Mouse (Mus musculus): ENCODE data around the gene Med11. TPM values are rescaled to one million over a fixed set of nuclear protein-coding genes. Genes with fewer than 3 reads are reported as not detected.
"Not testable (repeated sequence)": the region's sequence is repeated elsewhere in the genome, so short reads cannot be mapped to it uniquely, and the experiment has no call there.

The Med11 gene
- polyA plus RNA-seq, 1 experiment from 2014 or later: 44.6 TPM

DNA sequence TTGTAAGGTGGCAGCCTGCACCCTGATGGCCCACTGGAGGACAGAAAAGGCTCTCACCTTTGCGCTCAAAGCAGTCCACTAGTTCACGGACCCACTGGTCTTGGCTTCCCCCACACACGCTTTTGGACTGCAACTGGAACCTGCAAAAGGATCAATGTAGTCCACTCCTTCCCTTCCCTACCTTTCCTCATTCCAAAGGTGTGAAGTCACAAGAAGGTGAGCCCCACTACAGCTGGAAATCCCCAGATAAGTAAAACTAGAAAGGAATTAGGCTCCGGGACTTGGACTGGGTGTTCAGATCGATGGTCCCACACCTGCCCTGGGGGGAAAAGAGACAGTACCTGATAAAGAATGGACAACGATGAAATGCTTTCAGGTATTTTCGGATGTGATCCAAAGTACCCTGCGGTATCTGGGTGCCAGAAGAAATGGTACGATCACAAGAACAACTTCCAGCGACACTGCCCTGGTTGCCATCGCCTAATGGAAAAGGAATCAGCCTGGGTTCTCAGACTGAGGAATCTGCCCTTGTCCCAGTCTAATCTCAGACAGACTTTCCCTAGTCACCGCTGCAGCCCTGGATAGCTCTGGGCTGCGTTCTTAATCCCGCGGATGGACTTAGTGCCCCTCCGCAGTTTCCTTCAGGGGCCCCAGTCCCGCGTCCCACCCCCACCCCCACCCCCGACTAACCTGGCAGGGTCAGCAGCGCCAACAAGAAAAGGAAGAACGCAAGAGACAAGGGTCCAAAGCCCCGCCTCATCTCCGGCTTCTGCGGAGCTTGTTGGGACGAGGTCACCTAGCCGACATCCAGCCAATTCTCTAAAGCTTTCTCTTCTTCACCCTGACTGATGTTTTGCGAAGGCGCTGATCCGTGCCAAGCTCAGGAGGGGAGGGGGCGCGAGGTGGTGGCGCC, 7.2 kb downstream of the Med11 start, which contains the start of gene Zmynd15:
Gene Zmynd15 (plus strand): TSS at position 746 of the 913 bp plus-strand sequence.
- Histone ChIP-seq H3K27ac (replicated peaks) (peak within 1 kb of the TSS; percentile 46), H3K9me3 (replicated peaks) (no peaks in the 10 kb centered on the region), H3K4me1 (peaks cover 14% of the 10 kb centered on the region), H3K36me3 (peaks cover 6% of the 10 kb centered on the region; the same call in 1 of the 2 replicates), H3K27me3 (ENCODE audit: low read depth, poor library complexity, severe bottlenecking) (peaks cover 64% of the 10 kb centered on the region), H3K4me3 (peak within 1 kb of the TSS; percentile 60)
- peak; percentile 37 for DNase-seq (ENCODE audit: low spot score)
- 15% methylated on average over 32 of the region's 32 CpGs for WGBS

GRCm38 (mm10) chr11:70459601-70460101, 7.9 kb downstream of the Med11 start, which contains the start of gene Cxcl16:
Gene Cxcl16 (minus strand): TSS chr11:70459984.
- Histone ChIP-seq H3K4me1 (peaks cover 16% of the 10 kb centered on the region), H3K9me3 (replicated peaks) (no peaks in the 10 kb centered on the region), H3K36me3 (0 out of 2 replicates have a peak, but pooled peaks cover 3% of the 10 kb centered on the region), H3K27ac (replicated peaks) (peak within 1 kb of the TSS; percentile 46), H3K4me3 (peak within 1 kb of the TSS; percentile 60), H3K27me3 (ENCODE audit: low read depth, poor library complexity, severe bottlenecking) (peaks cover 71% of the 10 kb centered on the region)
- DNase-seq (ENCODE audit: low spot score): peak; percentile 26
- 6% methylated on average over 30 of the region's 30 CpGs for WGBS

DNA sequence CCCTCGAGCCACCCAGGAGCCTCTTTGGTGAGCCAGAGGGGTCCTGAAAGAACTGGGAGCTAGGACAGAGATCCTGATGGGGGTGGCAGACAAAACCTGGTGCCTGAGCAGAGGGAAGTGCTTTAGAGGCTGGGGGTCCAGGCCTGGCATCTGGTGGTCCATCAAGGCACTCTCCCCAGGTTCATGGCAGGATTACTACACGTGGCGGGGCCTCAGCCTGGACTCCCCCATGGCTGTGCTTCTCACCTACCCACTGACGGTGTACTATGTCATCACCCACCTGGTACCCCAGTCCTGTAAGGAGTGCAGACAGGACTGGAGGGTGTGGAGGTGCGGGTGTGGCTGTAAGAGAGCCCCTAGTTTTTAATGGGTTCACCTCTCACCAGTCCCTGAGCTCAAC, 12.3 kb downstream of the Med11 start:
- H3K27me3 ChIP-seq (ENCODE audit: low read depth, poor library complexity, severe bottlenecking): peaks cover 86% of the 10 kb centered on the region
- WGBS: 82% methylated on average over 5 of the region's 5 CpGs
- DNase-seq (ENCODE audit: low spot score): no peak
- no peaks in the 10 kb centered on the region for H3K36me3 ChIP-seq
- no peak overlapping the region for H3K27ac ChIP-seq (replicated peaks)
- H3K9me3 ChIP-seq (replicated peaks): no peaks in the 10 kb centered on the region
- no peak overlapping the region for H3K4me3 ChIP-seq
- peaks cover 25% of the 10 kb centered on the region for H3K4me1 ChIP-seq

DNA sequence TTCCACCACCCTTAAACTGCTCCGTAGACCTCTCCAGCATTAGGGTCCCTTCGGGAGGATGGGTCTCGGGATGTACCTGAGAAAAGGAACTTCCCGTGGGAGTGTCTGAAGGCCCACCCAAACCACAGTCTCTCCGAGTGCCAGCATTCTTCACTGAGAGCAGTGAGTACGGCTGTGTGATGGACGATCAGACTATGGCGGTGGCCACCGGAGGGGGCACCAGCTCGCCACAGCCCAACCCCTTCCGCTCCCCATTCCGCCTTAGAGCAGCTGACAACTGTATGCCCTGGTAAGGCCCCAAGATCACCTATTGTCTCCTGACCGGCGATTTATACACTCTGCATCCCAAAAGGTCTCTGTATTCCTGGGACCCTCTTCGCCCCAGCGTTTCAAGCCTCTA, 13.5 kb downstream of the Med11 start:
- no peaks in the 10 kb centered on the region for H3K9me3 ChIP-seq (replicated peaks)
- H3K36me3 ChIP-seq: no peaks in the 10 kb centered on the region
- H3K4me3 ChIP-seq: peak overlapping the region; percentile 36
- H3K27me3 ChIP-seq (ENCODE audit: low read depth, poor library complexity, severe bottlenecking): peaks cover 73% of the 10 kb centered on the region
- no peak overlapping the region for H3K27ac ChIP-seq (replicated peaks)
- H3K4me1 ChIP-seq: peaks cover 15% of the 10 kb centered on the region
- WGBS: 24% methylated on average over 16 of the region's 16 CpGs
- peak; percentile 21 for DNase-seq (ENCODE audit: low spot score)

DNA sequence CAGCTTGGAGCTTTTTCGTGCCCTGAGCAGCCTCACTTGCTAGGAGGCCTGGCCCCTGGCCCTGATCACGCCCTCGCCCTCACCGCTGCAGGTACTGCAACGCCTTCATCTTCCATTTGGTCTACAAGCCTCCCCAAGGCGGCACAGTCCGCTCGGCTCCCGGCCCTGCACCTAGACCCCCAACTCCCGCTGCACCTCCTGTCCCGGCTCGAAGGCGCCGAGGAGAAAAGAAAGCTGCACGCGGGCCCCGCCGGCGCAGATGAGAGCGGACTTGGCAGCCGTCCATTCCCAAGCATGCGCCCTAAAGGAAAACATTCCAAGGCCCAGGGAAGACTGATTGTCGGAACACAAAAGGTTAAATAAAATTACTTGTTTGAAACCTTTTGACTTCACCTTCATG, 14.1 kb downstream of the Med11 start:
- WGBS: 12% methylated on average over 23 of the region's 23 CpGs
- Histone ChIP-seq H3K4me1 (peaks cover 15% of the 10 kb centered on the region), H3K36me3 (no peaks in the 10 kb centered on the region), H3K27ac (replicated peaks) (peak overlapping the region; percentile 38; the same call in 1 of the 2 replicates), H3K9me3 (replicated peaks) (no peaks in the 10 kb centered on the region), H3K4me3 (peak overlapping the region; percentile 36), H3K27me3 (ENCODE audit: low read depth, poor library complexity, severe bottlenecking) (peaks cover 67% of the 10 kb centered on the region)
- DNase-seq (ENCODE audit: low spot score): peak; percentile 18

GRCm38 (mm10) chr11:70467902-70468619, 16.3 kb downstream of the Med11 start:
- no peaks in the 10 kb centered on the region for H3K36me3 ChIP-seq
- 88% methylated on average over 5 of the region's 5 CpGs for WGBS
- peaks cover 45% of the 10 kb centered on the region for H3K27me3 ChIP-seq (ENCODE audit: low read depth, poor library complexity, severe bottlenecking)
- no peaks in the 10 kb centered on the region for H3K9me3 ChIP-seq (replicated peaks)
- peaks cover 15% of the 10 kb centered on the region for H3K4me1 ChIP-seq
- no peak for DNase-seq (ENCODE audit: low spot score)
- H3K27ac ChIP-seq (replicated peaks): no peak overlapping the region
- no peak overlapping the region for H3K4me3 ChIP-seq

DNA sequence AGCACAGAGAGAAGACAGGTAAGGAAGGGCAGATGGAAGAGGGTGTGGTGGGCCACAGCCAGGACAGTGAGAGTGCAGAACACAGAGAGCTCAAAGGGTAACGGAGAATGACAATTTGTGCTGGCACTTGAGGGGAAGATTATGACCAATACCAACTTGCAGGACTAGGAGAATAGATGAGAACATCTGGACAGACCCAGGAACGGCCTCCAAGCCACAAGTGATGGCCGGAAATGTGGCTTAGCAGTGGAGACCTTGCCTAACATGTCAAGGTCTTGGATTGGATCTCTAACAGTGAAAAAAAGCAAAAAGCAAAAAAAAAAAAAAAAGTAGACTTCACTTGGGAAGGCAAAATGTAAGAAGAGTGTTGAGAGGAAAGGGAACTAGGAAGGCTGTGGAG, 18.0 kb downstream of the Med11 start:
- Histone ChIP-seq H3K9me3 (replicated peaks) (no peaks in the 10 kb centered on the region), H3K4me1 (peaks cover 12% of the 10 kb centered on the region), H3K4me3 (no peak overlapping the region), H3K36me3 (no peaks in the 10 kb centered on the region), H3K27me3 (ENCODE audit: low read depth, poor library complexity, severe bottlenecking) (peaks cover 28% of the 10 kb centered on the region), H3K27ac (replicated peaks) (no peak overlapping the region)
- no peak for DNase-seq (ENCODE audit: low spot score)
- WGBS: 89% methylated on average over 3 of the region's 3 CpGs

DNA sequence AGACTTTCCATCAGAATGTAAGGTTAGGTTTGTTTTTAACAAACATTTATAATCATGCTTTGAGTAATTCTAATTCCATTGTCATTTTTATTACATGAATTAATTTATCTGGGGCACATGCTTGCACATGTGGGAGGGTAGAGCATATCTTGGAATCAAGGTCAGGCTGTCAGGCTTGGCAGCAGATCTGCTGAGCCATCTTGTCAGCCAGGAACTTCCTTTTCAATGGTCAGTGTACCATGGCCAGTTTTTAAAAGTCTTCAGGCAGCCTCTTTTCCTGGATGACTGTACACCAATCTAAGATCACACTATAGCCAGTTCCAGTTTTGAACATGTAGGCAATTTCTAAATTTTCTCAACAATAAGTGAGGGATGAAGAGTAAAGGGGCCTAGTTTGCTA, 21.0 kb downstream of the Med11 start:
- DNase-seq (ENCODE audit: low spot score): no peak
- no peaks in the 10 kb centered on the region for H3K9me3 ChIP-seq (replicated peaks)
- H3K27me3 ChIP-seq (ENCODE audit: low read depth, poor library complexity, severe bottlenecking): no peaks in the 10 kb centered on the region
- no peak overlapping the region for H3K27ac ChIP-seq (replicated peaks)
- H3K4me1 ChIP-seq: no peaks in the 10 kb centered on the region
- H3K4me3 ChIP-seq: no peak overlapping the region
- H3K36me3 ChIP-seq: no peaks in the 10 kb centered on the region

DNA sequence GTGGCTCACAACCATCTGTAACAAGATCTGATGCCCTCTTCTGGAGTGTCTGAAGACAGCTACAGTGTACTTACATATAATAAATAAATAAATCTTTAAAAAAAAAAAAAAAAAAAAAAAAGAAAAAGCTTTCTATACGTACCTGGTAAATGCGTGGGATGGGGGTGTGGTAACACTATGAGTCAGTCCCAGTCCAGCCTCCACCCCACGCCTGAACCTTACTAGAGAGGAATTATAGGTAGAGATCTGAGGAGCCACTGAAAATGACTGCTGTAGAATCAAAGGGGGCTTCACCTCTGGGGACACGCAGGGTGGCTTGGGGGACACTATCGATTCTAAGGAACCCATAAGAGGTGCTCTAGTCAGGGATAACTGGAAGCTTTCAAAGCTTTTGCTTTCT, 21.6 kb downstream of the Med11 start:
- 89% methylated on average over 5 of the region's 5 CpGs for WGBS

DNA sequence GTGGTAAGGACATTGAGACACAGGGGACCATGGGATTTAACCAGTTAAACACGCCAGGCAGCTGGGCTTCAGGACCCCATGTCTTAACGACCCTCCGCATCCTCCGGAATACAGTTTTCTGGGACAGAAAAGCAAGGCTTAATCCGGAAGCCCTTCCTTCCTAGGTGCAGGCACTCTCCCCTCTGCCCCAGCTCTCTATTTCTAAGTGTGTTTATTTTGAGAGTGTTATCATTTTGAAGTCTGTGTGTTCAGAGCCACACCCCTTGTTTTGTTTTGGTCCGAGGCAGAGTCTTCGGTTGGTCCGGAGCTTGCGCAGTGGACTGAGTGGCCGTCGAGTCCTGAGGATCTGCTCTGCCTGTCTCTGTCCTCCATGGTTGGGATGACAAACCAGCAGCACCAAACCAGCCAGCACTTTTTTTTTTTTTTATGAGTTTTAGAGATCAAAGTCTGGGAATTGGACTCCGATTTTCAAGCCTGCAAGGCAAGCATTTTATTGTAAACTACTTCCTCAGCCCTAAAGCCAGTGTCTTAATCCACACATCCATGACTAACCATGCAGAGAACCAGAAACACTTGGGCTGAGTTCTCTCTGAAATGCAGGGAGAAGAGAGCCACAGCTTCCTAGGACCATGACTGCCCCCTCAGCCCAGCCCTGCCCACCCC, 23.3 kb downstream of the Med11 start:
- H3K27ac ChIP-seq (replicated peaks): no peak overlapping the region
- 75% methylated on average over 12 of the region's 12 CpGs for WGBS
- no peaks in the 10 kb centered on the region for H3K9me3 ChIP-seq (replicated peaks)
- no peak for DNase-seq (ENCODE audit: low spot score)
- no peaks in the 10 kb centered on the region for H3K36me3 ChIP-seq
- H3K4me1 ChIP-seq: no peaks in the 10 kb centered on the region
- no peak overlapping the region for H3K4me3 ChIP-seq
- no peaks in the 10 kb centered on the region for H3K27me3 ChIP-seq (ENCODE audit: low read depth, poor library complexity, severe bottlenecking)

More for the DNA sequence above, 21.6 kb downstream of the Med11 start:
- not testable (repeated sequence) for H3K9me3 ChIP-seq (replicated peaks); H3K4me3 ChIP-seq; H3K27ac ChIP-seq (replicated peaks); H3K36me3 ChIP-seq; H3K4me1 ChIP-seq; DNase-seq (ENCODE audit: low spot score); H3K27me3 ChIP-seq (ENCODE audit: low read depth, poor library complexity, severe bottlenecking)

- DNase-seq (ENCODE audit: low spot score): no peak
- H3K4me1 ChIP-seq: no peaks in the 10 kb centered on the region
- H3K27me3 ChIP-seq (ENCODE audit: low read depth, poor library complexity, severe bottlenecking): no peaks in the 10 kb centered on the region
- no peaks in the 10 kb centered on the region for H3K36me3 ChIP-seq
- WGBS: 58% methylated on average over 2 of the region's 2 CpGs
- no peak overlapping the region for H3K4me3 ChIP-seq
- H3K27ac ChIP-seq (replicated peaks): no peak overlapping the region
- H3K9me3 ChIP-seq (replicated peaks): no peaks in the 10 kb centered on the region
Measured at GRCm38 (mm10) chr11:70485498-70485897, 33.8 kb downstream of the Med11 start.

- H3K4me1 ChIP-seq: no peaks in the 10 kb centered on the region
- H3K4me3 ChIP-seq: no peak overlapping the region
- H3K27me3 ChIP-seq (ENCODE audit: low read depth, poor library complexity, severe bottlenecking): no peaks in the 10 kb centered on the region
- no peak overlapping the region for H3K27ac ChIP-seq (replicated peaks)
- H3K9me3 ChIP-seq (replicated peaks): no peaks in the 10 kb centered on the region; the same call in 1 of the 2 replicates
- DNase-seq (ENCODE audit: low spot score): no peak
- WGBS: 57% methylated on average over 4 of the region's 4 CpGs
- no peaks in the 10 kb centered on the region for H3K36me3 ChIP-seq
Measured at GRCm38 (mm10) chr11:70487816-70488215, 36.1 kb downstream of the Med11 start.
